Mouse (Mus musculus) layer of hippocampus, adult 18-20 months (tissue): ENCODE measurements at regions not wholly inside any gene's neighbourhood (a gene's known extent, or its start where the extent isn't known, plus 50 kb on each side); places are given as distances from the start of the nearest gene placed in this dataset.

Experiments used
- DNase-seq, 2 experiments: peaks; one replicate each; pipeline ENCODE4 v3.0.0; 2022; ENCODE audit warnings: low spot score in 2 of 2

DNA sequence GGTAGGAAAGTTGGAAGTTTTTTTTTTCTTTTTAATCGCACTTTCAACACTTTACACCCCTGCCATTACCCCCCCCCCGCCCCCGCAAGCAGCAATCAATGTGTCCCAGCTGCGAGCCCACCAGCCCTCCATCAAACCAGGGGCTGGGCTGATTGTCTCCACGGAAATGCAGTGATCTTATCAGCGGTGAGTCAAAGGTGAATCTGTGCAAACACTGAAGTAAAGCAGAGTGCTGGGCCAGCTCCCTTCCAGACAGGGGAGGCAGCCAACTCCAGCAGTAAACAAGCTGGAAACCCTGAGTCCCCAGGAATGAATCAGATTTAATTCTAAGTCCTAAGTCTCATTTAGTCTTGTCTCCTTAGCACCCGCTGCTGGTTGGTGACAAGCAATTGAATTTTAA is 234.3 kb upstream of the Gpc5 start:
- no peak for DNase-seq

- DNase-seq, result no peak
Observed at GRCm38 (mm10) chr14:114863585-114863984, 228.4 kb upstream of the Gpc5 start.

GRCm38 (mm10) chr14:114864102-114864501 is 227.9 kb upstream of the Gpc5 start:
- DNase-seq, result no peak

DNA sequence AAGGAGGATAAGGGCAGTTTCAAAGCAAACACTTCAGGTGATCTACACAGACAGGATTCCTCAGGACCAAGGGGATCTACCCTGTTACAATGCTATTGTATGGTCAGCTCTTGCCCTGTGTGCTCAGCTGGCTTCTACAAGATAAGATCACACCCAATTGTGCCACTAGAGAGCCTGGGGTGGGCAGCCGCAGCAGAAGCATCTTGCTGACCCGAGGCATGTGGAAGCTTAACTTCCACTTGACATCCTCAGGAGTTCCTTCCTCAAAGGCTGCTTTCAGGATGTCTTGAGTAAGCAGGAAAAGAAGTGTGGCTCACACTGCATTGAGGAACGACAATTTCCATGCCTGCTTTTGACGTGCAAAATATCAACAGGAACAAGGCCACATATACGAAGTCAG is 222.8 kb upstream of the Gpc5 start:
- DNase-seq, result no peak

DNA sequence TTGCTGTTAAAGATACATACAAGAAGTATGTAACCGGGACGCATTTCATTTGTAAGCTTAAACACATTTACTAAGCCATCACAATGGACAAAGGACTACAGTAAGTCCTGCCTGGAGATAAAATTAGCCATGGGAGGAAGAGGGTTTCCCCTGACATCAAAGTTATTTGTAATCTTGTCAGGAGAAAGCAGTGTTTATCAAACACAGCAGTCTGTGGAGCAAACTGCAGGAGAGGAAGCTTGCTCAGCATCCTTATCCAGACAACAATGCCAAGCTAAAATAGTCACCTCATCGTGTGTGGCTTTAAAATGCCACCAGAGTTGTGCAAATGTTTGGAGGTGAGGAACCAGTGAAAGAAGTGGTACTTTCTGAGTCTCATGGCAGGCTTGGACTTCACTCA is 216.9 kb upstream of the Gpc5 start:
- DNase-seq, result no peak

GRCm38 (mm10) chr14:114876427-114876826 is 215.6 kb upstream of the Gpc5 start:
- no peak for DNase-seq

DNA sequence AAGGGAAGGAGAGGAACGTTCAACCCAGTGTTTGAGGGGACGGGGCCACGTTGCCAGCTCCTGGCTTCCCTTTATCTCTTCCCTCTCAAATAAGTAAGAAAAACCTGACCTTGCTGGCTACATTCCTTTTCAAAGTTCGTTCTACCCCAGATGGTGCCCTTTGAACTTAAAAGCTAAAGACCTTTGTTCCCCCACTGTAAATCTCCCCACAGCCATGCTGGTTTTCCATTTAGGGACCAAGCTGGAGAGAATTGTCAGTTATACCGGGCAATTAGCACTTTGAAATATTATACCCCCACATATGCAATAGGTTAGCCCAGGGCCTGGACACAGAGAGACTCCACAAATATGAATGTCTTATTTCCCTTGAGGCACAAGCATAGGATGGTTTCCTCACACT is 214.5 kb upstream of the Gpc5 start:
- no peak for DNase-seq

DNA sequence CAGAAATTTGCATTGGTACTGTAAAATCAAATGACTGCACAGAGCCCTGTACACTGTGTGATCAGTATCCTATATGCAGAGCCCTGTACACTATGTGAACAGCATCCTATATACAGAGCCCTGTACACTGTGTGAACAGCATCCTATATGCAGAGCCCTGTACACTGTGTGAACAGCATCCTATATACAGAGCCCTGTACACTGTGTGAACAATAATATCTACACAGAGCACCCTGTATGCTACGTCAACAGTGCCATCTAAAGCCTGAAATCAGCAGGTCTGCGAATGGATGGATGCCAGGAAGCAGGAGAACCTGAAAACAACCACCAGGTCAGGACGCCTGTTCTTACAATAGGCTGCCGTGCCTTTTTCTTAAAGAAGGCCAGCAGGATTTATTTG is 211.7 kb upstream of the Gpc5 start:
- DNase-seq, result no peak

DNA sequence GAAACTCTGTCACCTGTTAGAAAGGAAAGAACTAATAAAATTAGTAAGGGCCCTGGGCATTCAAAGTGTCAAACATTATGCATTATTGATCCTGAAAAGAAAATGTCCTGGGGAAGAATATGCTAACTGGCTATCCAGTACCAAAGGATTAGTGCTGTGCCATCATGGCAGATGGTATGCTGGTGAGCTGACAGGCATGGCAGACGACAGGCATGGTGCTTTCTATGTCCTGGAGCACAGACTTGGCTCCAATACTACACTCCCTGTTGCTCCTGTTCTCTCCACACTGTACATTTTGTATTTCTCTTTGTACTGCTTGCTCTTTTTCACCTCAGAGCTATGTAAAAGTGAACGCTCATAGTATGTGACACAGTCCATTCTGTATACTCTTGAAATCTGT is 187.9 kb upstream of the Gpc5 start:
- DNase-seq, result no peak

DNA sequence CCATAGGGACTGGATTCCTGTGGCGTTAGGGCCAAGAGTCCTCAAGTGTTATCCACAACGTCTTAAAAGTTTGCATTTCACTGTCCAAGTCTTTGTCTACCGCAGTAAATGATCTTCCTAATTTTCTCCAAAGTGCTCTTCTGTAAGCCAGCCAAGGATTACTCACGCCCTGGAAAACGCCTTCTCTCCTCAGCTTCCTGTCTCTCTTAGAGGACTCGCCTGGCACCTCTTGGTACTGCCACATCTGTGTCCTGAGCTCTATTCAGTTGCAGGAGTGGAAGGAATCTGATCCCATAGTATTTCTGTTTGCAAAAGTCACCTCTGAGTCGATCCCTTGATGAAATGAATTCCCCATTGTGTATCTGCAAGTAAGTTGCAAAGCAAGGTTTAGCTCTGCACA is 179.7 kb upstream of the Gpc5 start:
- DNase-seq, result no peak

DNA sequence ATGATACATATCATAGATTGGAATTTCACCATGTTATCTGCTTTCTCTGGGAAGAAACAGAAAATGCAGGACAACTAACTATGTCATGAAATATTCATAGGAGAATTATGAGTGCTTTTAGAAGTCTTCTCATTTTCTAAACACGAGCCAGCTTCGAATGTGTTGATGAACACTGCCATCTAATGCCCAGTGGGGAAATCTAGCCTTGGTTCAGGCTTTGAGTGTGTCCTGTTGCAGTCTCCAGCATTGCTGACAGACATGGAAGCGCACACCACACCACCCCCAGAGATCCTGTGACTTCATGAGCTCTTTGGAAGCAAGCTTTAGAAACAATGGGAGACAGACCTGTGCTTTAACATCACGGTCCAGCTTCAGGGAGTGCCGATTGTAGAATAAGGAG is 178.8 kb upstream of the Gpc5 start:
- peak; percentile 27 to 67 for DNase-seq

DNA sequence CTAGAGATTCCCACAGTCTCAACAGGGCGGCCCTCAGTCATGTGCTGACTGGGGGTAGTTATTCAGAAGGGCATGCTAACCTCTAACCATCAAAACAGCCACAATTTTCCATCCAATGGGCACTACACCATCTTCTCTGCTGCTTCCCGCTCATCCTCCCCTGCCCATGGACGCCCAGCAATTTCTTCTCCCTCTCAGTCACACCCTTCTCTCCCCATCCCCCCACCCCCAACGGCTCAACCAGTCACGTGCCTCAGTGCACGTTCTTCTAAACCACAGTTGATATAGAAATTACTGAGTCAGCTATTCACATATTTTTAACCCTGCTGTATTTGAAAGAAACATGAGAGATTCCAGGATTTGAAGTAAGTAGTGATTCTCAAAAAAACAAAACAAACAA is 146.3 kb upstream of the Gpc5 start:
- no peak for DNase-seq

GRCm38 (mm10) chr14:114946321-114946720 is 145.7 kb upstream of the Gpc5 start:
- no peak for DNase-seq

DNA sequence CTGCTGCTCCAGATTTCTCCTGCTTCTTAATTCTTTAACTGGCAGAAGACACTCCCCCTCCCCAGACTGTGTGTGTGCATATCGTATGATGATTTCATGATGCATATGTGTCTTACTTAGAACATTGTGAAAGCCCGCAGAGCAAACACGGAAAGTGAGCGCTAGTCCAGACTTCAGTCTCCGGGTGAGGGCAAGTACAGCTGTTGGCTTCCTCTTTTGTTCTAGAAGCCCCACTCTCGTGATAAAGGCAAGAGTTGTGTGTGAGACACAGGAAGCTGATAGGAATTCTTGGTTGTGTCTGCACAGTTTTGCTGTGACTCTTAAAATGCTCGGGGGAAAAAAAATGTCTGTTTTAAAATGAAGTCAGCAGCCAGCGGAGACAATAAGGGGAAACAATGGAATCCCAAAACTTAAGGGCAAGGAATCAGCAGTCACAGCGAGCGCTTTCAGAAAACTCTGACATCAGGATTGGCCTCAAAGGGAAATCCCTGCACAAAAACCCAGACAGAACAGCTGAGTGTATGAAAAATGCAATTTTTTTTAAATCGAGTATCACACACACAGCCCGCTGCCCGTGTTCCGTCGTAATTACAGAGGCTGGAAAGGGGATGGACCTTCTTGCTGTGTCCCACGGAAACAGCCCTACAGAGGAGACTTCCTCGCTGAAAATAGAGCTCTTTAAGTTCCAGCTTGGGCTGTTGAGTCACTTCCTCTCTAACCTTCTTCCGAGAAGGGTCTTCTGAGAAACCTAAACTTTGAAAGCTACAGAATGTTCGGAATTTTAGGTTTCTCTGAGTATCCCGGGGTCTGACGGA is 143.5 kb upstream of the Gpc5 start:
- DNase-seq, result no peak

GRCm38 (mm10) chr14:114949156-114949496 is 142.9 kb upstream of the Gpc5 start:
- no peak for DNase-seq

- DNase-seq, result no peak
Observed at GRCm38 (mm10) chr14:114952280-114952679, 139.7 kb upstream of the Gpc5 start.

- DNase-seq, result no peak
Observed at GRCm38 (mm10) chr14:114953070-114953665, 138.8 kb upstream of the Gpc5 start.

GRCm38 (mm10) chr14:114954287-114954686 is 137.7 kb upstream of the Gpc5 start:
- DNase-seq, result no peak

- no peak for DNase-seq
Observed at GRCm38 (mm10) chr14:114955572-114955971, 136.4 kb upstream of the Gpc5 start.

- DNase-seq, result no peak
Observed at GRCm38 (mm10) chr14:114960273-114960672, 131.7 kb upstream of the Gpc5 start.

GRCm38 (mm10) chr14:114965941-114966340 is 126.1 kb upstream of the Gpc5 start:
- no peak for DNase-seq

GRCm38 (mm10) chr14:114969020-114969419 is 123.0 kb upstream of the Gpc5 start:
- peak in 1 of 2 experiments; percentile 40 for DNase-seq

GRCm38 (mm10) chr14:114981120-114981519 is 110.9 kb upstream of the Gpc5 start:
- DNase-seq, result peak in 1 of 2 experiments; percentile 34
